Mouse (Mus musculus) stomach, embryonic 15.5 days (tissue): ENCODE results near the gene Rin3. TPM values are rescaled to one million over a fixed set of nuclear protein-coding genes. Genes with fewer than 3 reads are reported as not detected.
"Not testable (repeated sequence)": the region's sequence is repeated elsewhere in the genome, so short reads cannot be mapped to it uniquely, and the experiment has no call there.

Experiments used
- ATAC-seq: fragments of 200-750 bp; cut with Nextera tagmentation; 2 replicates; pipeline ENCODE4 v1.8.0; 2017; ENCODE audit warnings: low read depth, moderate number of reproducible peaks, moderate TSS enrichment; ENCODE audit not compliant: insufficient read depth, low FRiP score
- H3K27ac ChIP-seq: fragments of 300-500 bp; sonication (generic); 2 replicates; pipeline ENCODE4 v1.5.1; 2015; ENCODE audit warnings: mild to moderate bottlenecking, inconsistent platforms
- H3K27me3 ChIP-seq: fragments of 300-500 bp; sonication (generic); replicated peaks from 2 replicates; pipeline ENCODE4 v1.6.1; 2015; ENCODE audit warnings: inconsistent platforms
- H3K36me3 ChIP-seq: fragments of 300-500 bp; sonication (generic); 2 replicates; pipeline ENCODE4 v1.6.1; 2015; ENCODE audit warnings: inconsistent platforms
- H3K4me1 ChIP-seq: fragments of 300-500 bp; sonication (generic); 2 replicates; pipeline ENCODE4 v1.6.1; 2015; ENCODE audit warnings: inconsistent platforms
- H3K4me2 ChIP-seq: fragments of 300-500 bp; sonication (generic); 2 replicates; pipeline ENCODE4 v1.6.1; 2015; ENCODE audit warnings: mild to moderate bottlenecking, inconsistent platforms
- H3K4me3 ChIP-seq: fragments of 300-500 bp; sonication (generic); replicated peaks from 2 replicates; pipeline ENCODE4 v1.5.1; 2015; ENCODE audit warnings: inconsistent platforms
- H3K9ac ChIP-seq: fragments of 300-500 bp; sonication (generic); 2 replicates; pipeline ENCODE4 v1.6.1; 2015; ENCODE audit warnings: inconsistent platforms
- H3K9me3 ChIP-seq: fragments of 300-500 bp; sonication (generic); 2 replicates; pipeline ENCODE4 v1.6.1; 2016; ENCODE audit warnings: inconsistent platforms
- WGBS: fragments of 180-500 bp; shearing (Covaris S2); methylation state at CpG from one replicate; pipeline ENCODE4 v1.1.7; 2015; 5-methylcytosine and 5-hydroxymethylcytosine counted together
- polyA plus RNA-seq: library from polyadenylated mRNA; unstranded; fragments of >200 nt; fragmentation: Nextera tagmentation; extraction: Ambion mirVana; gene quantifications from 2 replicates; pipeline ENCODE4 v1.2.1, GENCODE M21; 2015

Rin3 gene
- polyA plus RNA-seq, 1 experiment from 2014 or later = 10.5 TPM

GRCm38 (mm10) chr12:102258522-102259112, 24.2 kb upstream of the Rin3 start:
- Histone ChIP-seq H3K27me3 (no peaks in the 10 kb centered on the region), H3K27ac (no peak overlapping the region), H3K36me3 (no peaks in the 10 kb centered on the region), H3K4me2 (no peak overlapping the region), H3K9ac (no peak overlapping the region), H3K4me1 (peaks cover 9% of the 10 kb centered on the region; the same call in 1 of the 2 replicates), H3K9me3 (no peaks in the 10 kb centered on the region), H3K4me3 (no peak overlapping the region)
- no peak for ATAC-seq
- 65% methylated on average over 3 of the region's 3 CpGs for WGBS

- Histone ChIP-seq H3K9ac (no peak overlapping the region), H3K36me3 (no peaks in the 10 kb centered on the region), H3K27me3 (no peaks in the 10 kb centered on the region), H3K9me3 (no peaks in the 10 kb centered on the region), H3K4me3 (no peak overlapping the region), H3K27ac (peak overlapping the region; percentile 11; the same call in 1 of the 2 replicates), H3K4me2 (no peak overlapping the region), H3K4me1 (peaks cover 9% of the 10 kb centered on the region; the same call in 1 of the 2 replicates)
- WGBS = 25% methylated on average over 8 of the region's 8 CpGs
- peak; percentile 72; the same call in 1 of the 2 replicates for ATAC-seq
Measured at GRCm38 (mm10) chr12:102261933-102262396, 20.9 kb upstream of the Rin3 start.

- peaks cover 9% of the 10 kb centered on the region; the same call in 1 of the 2 replicates for H3K4me1 ChIP-seq
- H3K9me3 ChIP-seq = no peaks in the 10 kb centered on the region
- no peak for ATAC-seq
- no peak overlapping the region for H3K4me2 ChIP-seq
- H3K27me3 ChIP-seq = no peaks in the 10 kb centered on the region
- no peaks in the 10 kb centered on the region for H3K36me3 ChIP-seq
- no peak overlapping the region for H3K4me3 ChIP-seq
- no peak overlapping the region for H3K9ac ChIP-seq
- no peak overlapping the region for H3K27ac ChIP-seq
- WGBS = 92% methylated on average over 2 of the region's 2 CpGs
Measured at GRCm38 (mm10) chr12:102262809-102263208, 20.0 kb upstream of the Rin3 start.

GRCm38 (mm10) chr12:102263249-102263648, 19.6 kb upstream of the Rin3 start:
- H3K27ac ChIP-seq = no peak overlapping the region
- peaks cover 9% of the 10 kb centered on the region; the same call in 1 of the 2 replicates for H3K4me1 ChIP-seq
- ATAC-seq = no peak
- H3K4me3 ChIP-seq = no peak overlapping the region
- no peaks in the 10 kb centered on the region for H3K27me3 ChIP-seq
- no peak overlapping the region for H3K4me2 ChIP-seq
- H3K36me3 ChIP-seq = no peaks in the 10 kb centered on the region
- no peak overlapping the region for H3K9ac ChIP-seq
- no peaks in the 10 kb centered on the region for H3K9me3 ChIP-seq

- H3K27ac ChIP-seq = no peak overlapping the region
- 86% methylated on average over 8 of the region's 8 CpGs for WGBS
Measured at GRCm38 (mm10) chr12:102266433-102266832, 16.4 kb upstream of the Rin3 start.

GRCm38 (mm10) chr12:102269144-102269543, 13.7 kb upstream of the Rin3 start:
- Histone ChIP-seq H3K9ac (no peak overlapping the region), H3K9me3 (no peaks in the 10 kb centered on the region), H3K27me3 (no peaks in the 10 kb centered on the region), H3K36me3 (no peaks in the 10 kb centered on the region), H3K27ac (no peak overlapping the region), H3K4me1 (no peaks in the 10 kb centered on the region), H3K4me3 (no peak overlapping the region), H3K4me2 (no peak overlapping the region)
- 49% methylated on average over 2 of the region's 2 CpGs for WGBS
- ATAC-seq = no peak

More at GRCm38 (mm10) chr12:102266433-102266832, 16.4 kb upstream of the Rin3 start:
- no peaks in the 10 kb centered on the region for H3K36me3 ChIP-seq
- no peak overlapping the region for H3K9ac ChIP-seq
- ATAC-seq = no peak
- H3K9me3 ChIP-seq = no peaks in the 10 kb centered on the region
- H3K27me3 ChIP-seq = no peaks in the 10 kb centered on the region
- H3K4me1 ChIP-seq = peaks cover 9% of the 10 kb centered on the region; the same call in 1 of the 2 replicates
- no peak overlapping the region for H3K4me3 ChIP-seq
- no peak overlapping the region for H3K4me2 ChIP-seq

- WGBS = 69% methylated on average over 6 of the region's 6 CpGs
- Histone ChIP-seq H3K27ac (no peak overlapping the region), H3K4me3 (no peak overlapping the region), H3K27me3 (no peaks in the 10 kb centered on the region), H3K4me2 (no peak overlapping the region), H3K9me3 (no peaks in the 10 kb centered on the region), H3K4me1 (no peaks in the 10 kb centered on the region), H3K9ac (no peak overlapping the region), H3K36me3 (no peaks in the 10 kb centered on the region)
- ATAC-seq = no peak
Measured at GRCm38 (mm10) chr12:102270776-102271405, 12.0 kb upstream of the Rin3 start.

GRCm38 (mm10) chr12:102271447-102271846, 11.4 kb upstream of the Rin3 start:
- Histone ChIP-seq H3K9me3 (no peaks in the 10 kb centered on the region), H3K27me3 (no peaks in the 10 kb centered on the region), H3K9ac (no peak overlapping the region), H3K36me3 (no peaks in the 10 kb centered on the region), H3K4me1 (no peaks in the 10 kb centered on the region), H3K27ac (no peak overlapping the region), H3K4me3 (no peak overlapping the region), H3K4me2 (no peak overlapping the region)
- no peak for ATAC-seq
- 72% methylated on average over 4 of the region's 4 CpGs for WGBS

- 34% methylated on average over 7 of the region's 7 CpGs for WGBS
- Histone ChIP-seq H3K27ac (peak overlapping the region; percentile 55; the same call in 1 of the 2 replicates), H3K36me3 (no peaks in the 10 kb centered on the region), H3K9ac (no peak overlapping the region), H3K9me3 (no peaks in the 10 kb centered on the region), H3K4me1 (no peaks in the 10 kb centered on the region), H3K4me2 (no peak overlapping the region), H3K4me3 (no peak overlapping the region), H3K27me3 (no peaks in the 10 kb centered on the region)
- no peak for ATAC-seq
Measured at GRCm38 (mm10) chr12:102275833-102276443, 6.9 kb upstream of the Rin3 start.

GRCm38 (mm10) chr12:102280290-102280689, 2.6 kb upstream of the Rin3 start:
- not testable (repeated sequence) for H3K9ac ChIP-seq, H3K4me3 ChIP-seq, H3K27ac ChIP-seq, H3K4me2 ChIP-seq, ATAC-seq, H3K36me3 ChIP-seq, H3K27me3 ChIP-seq, H3K9me3 ChIP-seq
- H3K4me1 ChIP-seq = peaks cover 15% of the 10 kb centered on the region
- WGBS = 39% methylated on average over 4 of the region's 4 CpGs

- H3K4me3 ChIP-seq = no peak overlapping the region
- H3K27me3 ChIP-seq = no peaks in the 10 kb centered on the region
- H3K36me3 ChIP-seq = no peaks in the 10 kb centered on the region
- no peaks in the 10 kb centered on the region for H3K9me3 ChIP-seq
- no peak overlapping the region for H3K4me2 ChIP-seq
- no peak for ATAC-seq
- no peak overlapping the region for H3K9ac ChIP-seq
- H3K4me1 ChIP-seq = peaks cover 20% of the 10 kb centered on the region
- H3K27ac ChIP-seq = no peak overlapping the region
- WGBS = 60% methylated on average over 7 of the region's 7 CpGs
Measured at GRCm38 (mm10) chr12:102280867-102281503, 1.9 kb upstream of the Rin3 start.

GRCm38 (mm10) chr12:102282126-102282525, 722 bp upstream of the Rin3 start:
- 73% methylated on average over 2 of the region's 2 CpGs for WGBS
- no peak overlapping the region for H3K9ac ChIP-seq

More at GRCm38 (mm10) chr12:102282126-102282525, 722 bp upstream of the Rin3 start:
- Histone ChIP-seq H3K4me3 (no peak overlapping the region), H3K9me3 (no peaks in the 10 kb centered on the region), H3K36me3 (no peaks in the 10 kb centered on the region), H3K27ac (no peak overlapping the region), H3K4me1 (peaks cover 31% of the 10 kb centered on the region), H3K27me3 (no peaks in the 10 kb centered on the region), H3K4me2 (peak overlapping the region; percentile 97; the same call in 1 of the 2 replicates)
- no peak for ATAC-seq
